Mouse (Mus musculus) heart, postnatal 25 days (tissue): ENCODE results near the gene Socs5. TPM values are rescaled to one million over a fixed set of nuclear protein-coding genes. Genes with fewer than 3 reads are reported as not detected.
A peak's percentile ranks its signal among the peaks of the same experiment; 100 is the strongest.
"Not testable (repeated sequence)": the region's sequence is repeated elsewhere in the genome, so short reads cannot be mapped to it uniquely, and the experiment has no call there.

ENCODE experiments used
- DNase-seq: peaks from one replicate; pipeline ENCODE4 v3.0.0; 2022; ENCODE audit warnings: low spot score
- intact Hi-C: fragments of 180-260 bp; cut with DNase I; formaldehyde crosslinking; loops from one replicate; pipeline ENCODE4 v1.15.1; 2025
- total RNA-seq, 2 experiments: library from RNA; stranded (reverse); gene quantifications; 2 replicates each; pipeline ENCODE4 v1.2.3; 2021

Gene Socs5
- total RNA-seq: 10 to 100 TPM; 27.6 to 34.0 TPM

GRCm38 (mm10) chr17:87107623-87108221, at the start of gene Socs5:
Socs5 (plus strand) TSS chr17:87107679.
- DNase-seq: no peak
- intact Hi-C loops: loop anchor here (2.0 to 5.0 kb wide), 3 partner anchors 65 to 145 kb away; partner anchors contain the start of gene Rhoq

DNA sequence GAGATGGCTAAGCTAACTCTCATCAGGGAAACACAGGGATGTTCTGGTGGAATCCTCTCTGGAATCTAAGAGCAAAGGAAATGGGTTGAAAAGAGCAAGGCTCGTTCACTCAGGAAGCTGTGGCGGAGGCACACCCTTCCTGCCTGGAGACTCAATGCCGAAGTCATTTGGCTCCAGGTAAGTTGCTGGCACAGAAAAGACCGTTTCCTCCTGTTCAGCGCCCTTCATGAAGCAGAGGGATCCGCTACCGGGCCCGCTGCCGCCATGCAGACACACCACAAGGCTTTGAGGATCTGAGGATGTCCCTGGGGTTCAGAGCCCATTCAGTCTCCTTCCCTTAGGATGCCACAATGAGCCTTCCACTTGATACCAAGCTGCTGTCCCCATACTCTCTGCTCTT, 44.8 kb upstream of the Socs5 start:
- intact Hi-C loops: no loop called here
- no peak for DNase-seq

DNA sequence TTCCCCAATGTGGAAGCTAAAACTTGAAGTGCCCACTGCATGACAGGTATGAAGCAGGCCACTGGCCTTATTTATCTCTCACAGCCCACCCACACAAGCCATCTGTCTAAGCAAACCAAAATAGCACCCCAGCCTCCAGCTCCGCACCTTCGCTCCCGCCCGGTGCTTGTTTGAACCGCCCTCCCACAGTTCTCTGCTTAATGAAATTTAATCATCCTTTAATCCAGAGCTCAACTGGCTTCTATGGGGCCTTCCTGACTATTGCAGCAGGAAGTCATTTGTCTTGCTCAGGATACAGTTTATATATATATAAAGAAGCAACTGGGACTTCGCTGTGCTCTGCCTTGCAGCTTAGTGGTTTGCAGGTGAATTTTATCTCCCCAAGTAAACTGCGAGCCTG, 44.0 kb upstream of the Socs5 start:
- intact Hi-C loops: no loop called here
- no peak for DNase-seq

DNA sequence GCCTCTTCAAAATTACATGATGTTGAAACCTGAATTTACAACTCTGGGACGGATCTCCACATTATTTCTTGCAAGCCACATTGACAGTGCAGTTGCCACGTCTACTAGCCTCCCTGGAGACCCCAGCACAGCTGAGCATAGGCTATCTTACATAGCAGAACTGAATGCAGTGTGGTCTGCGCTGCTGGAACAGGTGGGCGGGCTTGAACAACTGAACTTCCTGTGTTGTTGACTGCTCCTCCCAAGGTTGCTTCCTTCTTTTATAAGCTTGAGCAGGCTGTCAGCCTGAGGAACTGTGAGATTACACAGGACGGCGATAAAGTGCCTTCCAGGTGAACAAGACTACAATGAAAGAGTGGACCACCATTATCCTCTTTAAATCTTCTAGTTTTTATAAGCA, 43.5 kb upstream of the Socs5 start:
- no peak for DNase-seq
- intact Hi-C loops: no loop called here

DNA sequence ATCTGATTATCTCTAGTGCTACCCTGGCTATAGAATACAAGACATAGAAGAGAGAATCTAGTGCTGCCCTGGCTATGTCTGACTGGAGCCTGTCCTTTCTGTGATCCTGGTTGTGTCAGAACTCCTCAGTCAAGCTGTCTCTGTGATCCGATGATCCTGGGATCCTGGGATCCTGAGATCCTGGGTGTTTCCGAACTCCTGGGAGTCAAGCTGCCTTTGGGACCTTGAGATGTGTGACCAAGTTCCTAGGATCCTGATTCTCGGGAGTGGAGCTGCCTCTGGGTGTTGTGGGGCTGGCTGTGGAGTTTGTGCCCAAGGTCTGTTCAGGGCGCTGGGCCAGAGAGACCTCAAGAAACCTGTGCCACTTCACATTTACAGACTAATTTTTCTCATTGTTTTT, 38.5 kb upstream of the Socs5 start:
- intact Hi-C loops: no loop called here
- DNase-seq: no peak

DNA sequence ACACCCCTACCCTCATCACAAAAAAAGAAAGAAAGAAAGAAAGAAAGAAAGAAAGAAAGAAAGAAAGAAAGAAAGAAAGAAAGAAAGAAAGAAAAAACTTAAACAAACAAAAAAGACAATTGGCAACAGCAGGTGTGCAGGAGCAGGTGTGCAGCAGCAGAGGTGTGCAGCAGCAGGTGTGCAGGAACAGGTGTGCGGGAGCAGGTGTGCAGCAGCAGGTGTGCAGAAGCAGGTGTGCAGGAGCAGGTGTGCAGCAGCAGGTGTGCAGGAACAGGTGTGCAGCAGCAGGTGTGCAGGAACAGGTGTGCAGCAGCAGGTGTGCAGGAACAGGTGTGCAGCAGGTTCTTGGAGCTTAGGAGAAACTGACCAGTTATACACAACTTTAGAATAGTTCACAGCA, 35.3 kb upstream of the Socs5 start:
- DNase-seq, intact Hi-C loops: not testable (repeated sequence)

GRCm38 (mm10) chr17:87072766-87073440, 34.6 kb upstream of the Socs5 start:
- intact Hi-C loops: no loop called here
- DNase-seq: no peak

DNA sequence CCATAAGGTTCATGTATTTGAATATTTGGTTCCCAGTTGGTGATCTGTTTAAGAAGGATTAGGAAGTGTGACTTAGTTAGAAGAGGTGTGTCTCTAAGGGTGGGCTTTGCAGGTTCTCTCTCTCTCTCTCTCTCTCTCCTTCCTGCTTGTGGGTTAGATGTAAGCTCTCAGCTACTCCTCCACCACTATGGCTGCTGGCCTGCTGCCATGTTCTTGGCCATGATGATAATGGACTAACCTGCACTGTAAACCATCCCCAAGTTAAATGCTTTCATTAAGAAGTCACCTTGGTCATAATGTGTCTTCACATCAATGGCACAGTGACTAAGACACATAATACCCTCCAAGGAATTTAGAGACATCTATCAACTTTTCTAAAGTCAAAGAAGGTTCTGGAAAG, 34.0 kb upstream of the Socs5 start:
- DNase-seq: no peak
- intact Hi-C loops: no loop called here

GRCm38 (mm10) chr17:87078217-87078616, 29.3 kb upstream of the Socs5 start:
- not testable (repeated sequence) for DNase-seq

GRCm38 (mm10) chr17:87080724-87081123, 26.8 kb upstream of the Socs5 start:
- DNase-seq: no peak
- intact Hi-C loops: no loop called here

More at GRCm38 (mm10) chr17:87078217-87078616, 29.3 kb upstream of the Socs5 start:
- intact Hi-C loops: not testable (repeated sequence)

- intact Hi-C loops: no loop called here
- DNase-seq: no peak
Observed at GRCm38 (mm10) chr17:87082547-87082946, 24.9 kb upstream of the Socs5 start.

- intact Hi-C loops: no loop called here
- no peak for DNase-seq
Observed at GRCm38 (mm10) chr17:87083671-87084070, 23.8 kb upstream of the Socs5 start.

- intact Hi-C loops: no loop called here
- DNase-seq: no peak
Observed at GRCm38 (mm10) chr17:87085726-87086125, 21.8 kb upstream of the Socs5 start.

GRCm38 (mm10) chr17:87089296-87089695, 18.2 kb upstream of the Socs5 start:
- intact Hi-C loops: no loop called here
- no peak for DNase-seq

DNA sequence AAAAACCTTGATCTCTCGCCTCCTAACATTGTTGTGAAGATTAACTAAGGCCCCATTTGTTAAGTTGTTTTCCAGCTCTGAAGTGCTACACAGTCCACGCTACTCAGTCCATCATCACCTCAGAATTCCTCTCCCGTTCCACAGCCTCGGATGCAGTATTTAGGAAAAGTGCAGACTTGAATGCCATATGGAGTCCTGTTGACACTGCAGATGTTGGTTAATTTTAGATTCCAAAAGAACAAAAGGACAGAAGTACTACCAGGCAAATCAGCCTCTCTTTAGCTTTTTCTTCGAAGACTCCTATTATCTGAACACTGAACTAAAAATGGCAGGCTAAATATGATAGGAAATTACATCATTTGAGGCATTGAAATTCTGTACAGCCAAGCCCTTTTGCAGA, 14.4 kb upstream of the Socs5 start:
- intact Hi-C loops: no loop called here

GRCm38 (mm10) chr17:87096951-87097350, 10.5 kb upstream of the Socs5 start:
- intact Hi-C loops: no loop called here
- DNase-seq: no peak

More for the DNA sequence above, 14.4 kb upstream of the Socs5 start:
- DNase-seq: no peak

GRCm38 (mm10) chr17:87097576-87097975, 9.9 kb upstream of the Socs5 start:
- no peak for DNase-seq
- intact Hi-C loops: no loop called here

- intact Hi-C loops: loop anchor here (5.0 kb wide), 1 partner anchor 44 kb away; no protein-coding TSS in a partner anchor
- no peak for DNase-seq
Observed at GRCm38 (mm10) chr17:87100947-87101346, 6.5 kb upstream of the Socs5 start.

GRCm38 (mm10) chr17:87102636-87103035, 4.8 kb upstream of the Socs5 start:
- intact Hi-C loops: loop anchor here (5.0 kb wide), 1 partner anchor 45 kb away; no protein-coding TSS in a partner anchor
- peak; percentile 19 for DNase-seq

- intact Hi-C loops: loop anchor here (5.0 kb wide), 1 partner anchor 46 kb away; no protein-coding TSS in a partner anchor
- DNase-seq: no peak
Observed at GRCm38 (mm10) chr17:87103060-87103459, 4.4 kb upstream of the Socs5 start.

DNA sequence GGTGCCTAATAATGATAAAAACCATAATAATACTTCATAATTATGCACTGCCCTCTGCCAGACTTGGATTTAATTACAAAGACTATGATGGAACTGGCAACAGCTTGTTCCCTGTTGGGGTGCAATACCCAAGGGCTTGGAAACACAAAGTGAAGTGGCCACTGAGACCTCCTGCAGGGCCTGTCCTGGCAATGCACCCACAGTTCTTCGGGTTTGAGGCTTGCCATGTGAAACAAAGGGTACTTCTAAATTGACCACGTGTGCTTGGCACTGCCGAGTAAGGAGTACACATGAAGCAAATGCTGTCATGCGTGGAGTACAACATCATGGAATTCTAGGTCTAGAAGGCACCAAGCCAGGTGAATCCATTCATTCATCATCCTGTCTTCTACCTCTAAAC, 3.2 kb upstream of the Socs5 start:
- intact Hi-C loops: loop anchor here (5.0 kb wide), 1 partner anchor 47 kb away; no protein-coding TSS in a partner anchor
- DNase-seq: no peak
